Mouse (Mus musculus) midbrain, embryonic 12.5 days (tissue): Measurements from ENCODE around the gene Ess2. TPM values are rescaled to one million over a fixed set of nuclear protein-coding genes. Genes with fewer than 3 reads are reported as not detected.

Experiments
- polyA plus RNA-seq: library from polyadenylated mRNA; unstranded; fragments of >200 nt; fragmentation: Nextera tagmentation; extraction: Ambion mirVana; gene quantifications from 2 replicates; pipeline ENCODE4 v1.2.1, GENCODE M21; 2016

Gene Ess2
- polyA plus RNA-seq, 1 experiment from 2014 or later: 61.6 TPM

Other genes starting within 250 kb of the Ess2 start
- gene Med15, start 178.5 kb downstream of the Ess2 start, polyA plus RNA-seq: 47.4 and 48.0 TPM in 2 replicates
- 52.8 and 57.9 TPM in 2 replicates for gene Klhl22, start 151.7 kb downstream of the Ess2 start, polyA plus RNA-seq
- gene Scarf2, start 114.1 kb downstream of the Ess2 start, polyA plus RNA-seq: 10.1 and 12.1 TPM in 2 replicates
- 0.45 and 0.55 TPM in 2 replicates for gene B830017H08Rik, start 78.2 kb downstream of the Ess2 start, polyA plus RNA-seq
- 4.4 and 5.8 TPM in 2 replicates for gene Car15, start 73.0 kb downstream of the Ess2 start, polyA plus RNA-seq
- 0.55 and 0.67 TPM in 2 replicates for gene Gm20518, start 19.7 kb downstream of the Ess2 start, polyA plus RNA-seq
- 0.05 and 0.09 TPM in 2 replicates for gene Tssk1, start 17.1 kb downstream of the Ess2 start, polyA plus RNA-seq
- gene Dgcr2, start 12.8 kb downstream of the Ess2 start, polyA plus RNA-seq: 105 and 108 TPM in 2 replicates
- gene Tssk2, start 12.7 kb downstream of the Ess2 start, polyA plus RNA-seq: not detected in 2 replicates
- 0.26 and 0.52 TPM in 2 replicates for gene Gsc2, start 3.7 kb upstream of the Ess2 start, polyA plus RNA-seq
- gene Slc25a1, start 16.9 kb upstream of the Ess2 start, polyA plus RNA-seq: 120 and 132 TPM in 2 replicates
- not detected in 2 replicates for gene Vpreb2, start 69.1 kb upstream of the Ess2 start, polyA plus RNA-seq
- gene Dgcr6, start 141.5 kb upstream of the Ess2 start, polyA plus RNA-seq: 144 TPM in 2 replicates
- 6.8 and 8.7 TPM in 2 replicates for gene Prodh, start 178.9 kb upstream of the Ess2 start, polyA plus RNA-seq
- 7.6 and 7.9 TPM in 2 replicates for gene Rtn4r, start 216.3 kb upstream of the Ess2 start, polyA plus RNA-seq